Mouse (Mus musculus) kidney, adult 8-10 months (tissue): ENCODE results near the gene Nploc4.
"Not testable (repeated sequence)": the region's sequence is repeated elsewhere in the genome, so short reads cannot be mapped to it uniquely, and the experiment has no call there.

Source experiments
- DNase-seq, 2 experiments: peaks; one replicate each; pipeline ENCODE4 v3.0.0; 2022

The Nploc4 gene

GRCm38 (mm10) chr11:120442344-120442743 is 4.8 kb upstream of the Nploc4 start, which contains the start of gene Tspan10:
Gene Tspan10 (plus strand): TSS chr11:120442644.
- no peak for DNase-seq

DNA sequence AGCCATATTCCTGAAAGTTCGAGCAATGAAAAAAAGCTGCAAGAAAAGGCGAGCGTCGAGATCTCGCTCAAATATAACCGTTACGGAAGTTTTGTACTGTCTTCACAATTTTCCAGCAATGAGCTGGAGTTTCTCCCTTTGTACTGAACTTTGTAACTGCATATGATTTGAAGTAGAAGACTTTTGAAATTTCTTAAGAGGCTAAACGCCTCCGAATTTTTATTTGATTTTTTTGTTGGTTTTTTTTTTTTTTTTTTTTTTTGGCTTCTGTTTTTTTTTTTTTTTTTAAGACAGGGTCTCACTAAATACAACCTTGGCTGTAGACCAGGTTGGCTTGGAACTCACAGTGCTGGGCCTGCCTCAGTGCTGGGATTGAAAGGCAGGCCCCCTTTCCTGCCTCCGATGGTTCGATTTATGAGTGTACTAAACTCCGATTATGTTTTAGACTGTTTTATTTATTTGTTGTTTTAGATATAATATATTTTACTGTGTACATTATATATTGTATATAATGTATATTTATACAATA is 413 bp upstream of the Nploc4 start:
- no peak for DNase-seq

DNA sequence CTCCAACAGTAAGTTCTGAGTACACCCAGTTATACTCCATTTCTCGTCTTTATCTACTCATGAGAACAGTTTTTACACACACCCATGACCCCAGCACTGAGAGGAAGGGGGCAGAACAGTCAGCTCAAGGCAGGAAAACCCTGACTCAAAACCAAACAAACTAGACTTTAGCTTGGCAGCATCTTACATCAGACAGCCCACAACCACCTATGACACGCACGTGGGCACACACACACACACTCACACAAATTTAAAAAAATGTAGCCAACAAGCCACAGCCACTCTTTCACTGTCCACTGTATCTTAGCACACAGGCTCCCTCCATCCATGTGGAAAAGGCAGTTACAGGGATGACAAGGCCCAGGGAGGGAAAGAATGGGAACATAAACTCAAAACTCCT is 10.8 kb downstream of the Nploc4 start:
- no peak for DNase-seq

- DNase-seq: peak; percentile 42 to 61
Measured at GRCm38 (mm10) chr11:120423569-120424295, 13.8 kb downstream of the Nploc4 start.

GRCm38 (mm10) chr11:120422651-120423568 is 14.6 kb downstream of the Nploc4 start:
- no peak for DNase-seq

- DNase-seq: no peak
Measured at GRCm38 (mm10) chr11:120418592-120418991, 18.9 kb downstream of the Nploc4 start.

GRCm38 (mm10) chr11:120417852-120418251 is 19.7 kb downstream of the Nploc4 start:
- no peak for DNase-seq

- DNase-seq: not testable (repeated sequence)
Measured at GRCm38 (mm10) chr11:120413621-120414020, 23.9 kb downstream of the Nploc4 start.

- DNase-seq: no peak
Measured at GRCm38 (mm10) chr11:120406445-120406844, 31.1 kb downstream of the Nploc4 start.

- DNase-seq: no peak
Measured at GRCm38 (mm10) chr11:120405867-120406266, 31.6 kb downstream of the Nploc4 start.

DNA sequence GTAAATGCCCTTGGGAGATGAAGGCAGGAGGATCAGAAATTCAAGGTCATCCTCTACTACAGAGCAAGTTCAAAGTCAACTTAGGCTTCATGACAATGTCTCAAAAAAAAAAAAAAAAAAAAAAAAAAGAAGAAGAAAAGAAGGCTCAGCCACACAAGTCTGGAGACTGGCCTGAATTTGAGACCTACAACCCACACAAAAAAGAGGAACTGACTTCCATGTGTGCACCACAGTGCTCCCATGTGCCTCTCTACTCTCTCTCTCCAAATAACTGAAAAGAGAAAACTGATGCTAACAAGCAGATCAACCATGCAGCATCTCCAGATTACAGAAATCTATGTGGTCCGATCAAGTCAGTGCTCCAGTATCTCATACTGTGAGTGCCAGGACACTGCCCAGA is 32.7 kb downstream of the Nploc4 start:
- no peak for DNase-seq

DNA sequence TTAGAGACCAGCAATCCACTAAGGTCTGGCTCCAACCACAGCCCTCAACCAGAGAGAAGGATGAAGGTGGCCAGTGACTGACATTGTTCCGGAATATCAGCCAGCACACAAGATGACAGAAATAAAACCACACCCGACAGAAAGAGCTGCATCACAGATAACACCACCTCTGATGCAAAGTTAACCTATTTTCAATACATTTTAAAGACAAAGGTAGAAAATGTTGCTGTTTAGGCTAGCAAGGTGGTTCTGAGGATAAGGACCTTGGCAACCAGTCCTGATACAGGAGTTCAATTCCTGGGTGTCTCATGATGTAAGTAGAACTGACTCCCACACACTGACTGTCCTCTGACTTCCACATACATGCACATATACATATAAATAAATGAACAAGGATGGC is 38.2 kb downstream of the Nploc4 start:
- DNase-seq: no peak

DNA sequence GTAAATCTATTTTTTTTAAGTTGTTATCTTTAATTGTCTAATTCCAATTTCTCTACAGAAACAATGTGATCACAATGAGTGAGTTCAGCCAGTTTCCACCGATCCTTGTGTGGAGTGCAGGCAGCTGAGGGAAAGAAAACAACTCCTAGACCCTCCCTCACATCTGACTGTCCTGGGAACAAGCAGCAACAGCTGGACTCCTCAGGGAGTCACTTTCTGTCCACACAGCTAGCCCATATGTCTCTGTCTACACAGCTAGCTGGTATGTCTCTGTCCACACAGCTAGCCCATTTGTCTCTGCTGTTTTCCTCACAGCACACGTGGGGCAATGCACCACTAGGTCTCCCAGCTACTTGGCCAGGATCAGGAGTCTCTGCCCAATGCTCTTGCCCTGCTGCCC is 39.9 kb downstream of the Nploc4 start:
- no peak for DNase-seq

DNA sequence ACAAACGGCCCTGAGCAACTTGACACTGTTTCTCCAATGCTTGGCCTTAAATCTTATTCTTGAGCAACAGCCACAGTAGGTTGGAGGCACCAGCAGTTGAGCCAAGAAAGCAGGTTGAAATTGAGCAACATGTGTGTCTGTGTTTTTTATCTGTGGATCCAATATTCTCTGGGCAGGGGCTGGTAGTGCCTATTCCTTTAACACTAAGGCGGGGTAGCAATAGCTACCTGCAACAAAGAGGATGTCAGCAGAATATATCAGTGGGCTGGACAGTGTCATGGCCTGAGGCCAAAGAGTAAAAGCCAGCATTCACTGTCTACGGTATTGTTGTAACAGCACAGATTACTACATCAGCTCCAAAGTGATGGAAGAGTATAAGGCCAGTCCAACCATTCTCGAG is 41.8 kb downstream of the Nploc4 start:
- DNase-seq: no peak

DNA sequence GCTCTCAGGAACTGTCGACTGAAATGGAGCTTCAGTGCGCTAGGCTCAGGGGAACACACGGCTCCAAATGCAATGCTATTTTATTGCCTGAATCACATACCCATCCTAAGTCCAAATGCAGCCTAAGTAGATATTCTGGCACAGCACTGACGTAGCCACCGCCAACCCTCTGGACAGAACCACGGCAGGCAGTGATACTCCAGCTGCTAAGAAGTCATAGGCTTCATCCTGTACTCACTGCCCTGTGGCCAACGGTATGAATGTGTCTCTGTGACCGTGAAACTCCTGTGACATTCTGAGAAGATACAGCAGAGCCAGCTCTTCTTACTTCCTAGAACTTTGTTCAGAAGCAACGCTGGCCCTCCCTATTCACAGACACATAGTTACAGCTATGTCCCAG is 48.9 kb downstream of the Nploc4 start:
- no peak for DNase-seq

DNA sequence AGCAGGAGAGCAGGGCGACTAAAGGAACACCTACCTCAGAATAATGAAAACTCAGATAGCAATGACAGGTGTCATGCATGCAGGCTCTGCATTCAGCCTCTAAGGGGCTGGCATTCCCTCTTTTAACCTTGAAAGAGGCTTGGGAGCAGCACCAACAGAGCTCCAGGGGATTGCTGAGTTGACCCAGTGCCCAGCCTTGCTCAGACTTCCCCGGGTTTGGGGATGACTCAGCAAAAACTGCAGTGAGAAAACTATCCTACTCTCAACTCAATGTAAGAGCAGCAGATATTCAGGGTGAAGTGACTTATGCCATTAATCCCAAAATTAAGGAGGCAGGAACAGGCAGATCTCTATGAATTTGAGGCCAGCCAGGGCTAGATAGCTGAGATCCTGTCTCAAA is 50.4 kb downstream of the Nploc4 start:
- DNase-seq: no peak

DNA sequence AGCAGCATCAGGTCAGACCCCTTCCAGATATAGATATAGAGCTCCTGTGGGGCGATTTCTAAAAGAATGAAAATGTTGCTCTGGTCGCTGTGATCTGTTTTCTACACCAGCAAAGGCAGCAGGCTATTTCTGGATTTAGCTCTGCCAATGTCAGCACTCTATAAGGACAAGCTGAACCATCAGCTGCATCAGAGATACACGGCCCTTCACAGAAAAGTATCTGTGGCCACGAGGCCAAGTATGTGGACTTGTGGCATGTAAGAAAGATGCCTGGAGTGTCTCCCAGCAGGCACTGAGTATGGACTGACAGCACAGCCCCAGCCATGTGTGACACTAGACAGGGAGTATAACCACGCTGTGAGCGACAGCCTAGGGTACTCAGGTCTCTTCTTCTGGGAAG is 50.9 kb downstream of the Nploc4 start:
- DNase-seq: no peak

- no peak for DNase-seq
Measured at GRCm38 (mm10) chr11:120382509-120382908, 55.0 kb downstream of the Nploc4 start.

DNA sequence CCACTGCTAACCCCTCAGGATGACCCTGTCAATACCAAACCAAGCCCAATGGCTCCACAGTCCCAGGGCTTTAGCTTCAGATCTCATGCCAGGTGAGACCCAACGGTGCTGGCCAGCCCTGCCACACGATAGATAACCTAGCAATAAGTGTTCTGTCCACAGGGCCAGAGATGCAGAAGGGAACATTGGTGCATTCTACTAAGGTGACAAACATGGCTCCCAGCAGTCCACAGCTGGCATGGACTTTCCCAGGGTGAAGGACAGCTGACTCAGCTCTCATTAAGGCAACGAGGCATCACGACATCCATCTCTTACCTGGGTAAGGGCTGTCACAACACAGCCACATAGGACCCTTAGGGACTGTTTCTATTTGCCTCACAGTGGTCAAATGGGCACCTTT is 56.4 kb downstream of the Nploc4 start:
- DNase-seq: no peak

GRCm38 (mm10) chr11:120380271-120380670 is 57.2 kb downstream of the Nploc4 start:
- DNase-seq: no peak

DNA sequence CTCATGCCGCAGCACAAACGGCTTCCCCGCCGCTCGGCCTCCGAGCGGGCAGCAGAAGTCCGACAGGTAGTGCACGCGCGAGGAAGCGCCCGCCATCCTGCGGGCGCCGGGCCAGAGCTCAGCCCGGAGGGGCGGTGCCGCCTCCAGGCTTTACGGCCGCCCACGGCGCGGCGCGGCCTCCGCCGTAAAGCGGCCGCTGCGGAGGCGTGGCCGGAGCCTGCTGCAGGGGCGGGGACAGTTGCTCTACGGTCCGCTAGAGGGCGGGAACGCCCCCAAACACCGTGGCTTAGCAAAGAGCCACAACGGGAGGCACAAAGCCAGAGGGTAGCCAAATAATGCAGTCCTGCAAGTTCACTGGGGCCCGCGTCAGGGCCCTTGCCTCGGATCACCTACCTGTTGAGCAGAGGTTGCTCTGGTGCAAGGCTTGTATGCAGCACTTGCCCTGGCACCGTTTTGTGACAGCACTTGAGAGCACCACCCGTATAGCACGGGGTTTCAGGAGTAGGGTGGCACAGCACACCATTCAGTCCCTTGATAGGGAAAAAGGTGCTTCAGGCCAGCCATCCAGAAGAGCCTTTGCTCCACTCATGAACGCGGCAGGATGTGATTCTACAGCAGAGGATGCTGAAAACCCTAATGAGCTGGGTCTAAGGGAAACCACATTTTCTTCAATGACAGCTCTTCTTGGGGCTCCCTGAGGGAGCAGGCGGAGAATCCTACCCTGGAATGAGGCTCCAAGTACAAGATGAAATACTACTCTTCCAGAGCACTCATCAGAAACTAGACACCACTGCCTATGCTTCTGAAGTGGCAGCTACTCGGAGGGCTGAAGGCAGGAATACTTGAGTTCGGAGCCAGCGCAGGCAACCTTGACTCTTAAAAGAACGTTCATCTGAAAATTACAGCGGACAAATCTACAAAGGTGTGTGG is 58.6 kb downstream of the Nploc4 start, which contains the start of gene Faap100:
TSS of gene Faap100 (minus strand) at position 154 of the 930 bp plus-strand sequence.
- peak; percentile 91 to 92 for DNase-seq

- peak; percentile 74 to 77 for DNase-seq
Measured at GRCm38 (mm10) chr11:120378031-120378610, 59.4 kb downstream of the Nploc4 start.
